Comparison of ENCODE assay signal across 7 mouse cellular contexts in genomic region chr16:38073859-38074631, GRCm38 (mm10). TPM values are rescaled to one million over a fixed set of nuclear protein-coding genes. Genes with fewer than 3 reads are reported as not detected.
DNase-seq lines count a peak whose midpoint lies in the region; ATAC-seq and TF ChIP-seq lines count a peak whose summit lies in the region.
"Not testable (repeated sequence)": the region's sequence is repeated elsewhere in the genome, so short reads cannot be mapped to it uniquely, and the experiment has no call there.

No protein-coding gene starts in this region.

- H3K9ac ChIP-seq in forebrain, embryonic 14.5 days (ENCODE audit: low read length); hindbrain, embryonic 15.5 days; lung, embryonic 14.5 days; midbrain, embryonic 15.5 days: not testable (repeated sequence)

- ATAC-seq in forebrain, embryonic 14.5 days = peak; percentile 91
- peak; percentile 34; the same call in 1 of the 2 replicates for ATAC-seq in hindbrain, embryonic 15.5 days (ENCODE audit: low FRiP score, low read depth)
- ATAC-seq in lung, embryonic 14.5 days (ENCODE audit: insufficient read depth) = not testable (repeated sequence)
- peak; percentile 50; the same call in 1 of the 2 replicates for ATAC-seq in midbrain, embryonic 15.5 days (replicated peaks)

- not testable (repeated sequence) for H3K4me1 ChIP-seq in forebrain, embryonic 14.5 days (ENCODE audit: control insufficient read depth, insufficient read depth, low read length); hindbrain, embryonic 15.5 days (replicated peaks); lung, embryonic 14.5 days (ENCODE audit: insufficient read depth); midbrain, embryonic 15.5 days

- H3K27ac ChIP-seq in forebrain, embryonic 14.5 days (ENCODE audit: low read depth, low read length) = 0 out of 2 replicates have a peak overlapping the region, but pooled peaks have one; percentile 18
- H3K27ac ChIP-seq in hindbrain, embryonic 15.5 days (replicated peaks); lung, embryonic 14.5 days (ENCODE audit: low read depth); midbrain, embryonic 15.5 days: not testable (repeated sequence)

- not testable (repeated sequence) for H3K4me2 ChIP-seq in forebrain, embryonic 14.5 days (ENCODE audit: low read length); hindbrain, embryonic 15.5 days; lung, embryonic 14.5 days; midbrain, embryonic 15.5 days

- H3K4me3 ChIP-seq in forebrain, embryonic 14.5 days (ENCODE audit: low read depth, low read length); hindbrain, embryonic 15.5 days; lung, embryonic 14.5 days (ENCODE audit: low read depth, low read length); midbrain, embryonic 15.5 days: not testable (repeated sequence)

- peaks cover 14% of the 10 kb centered on the region for H3K9me3 ChIP-seq in forebrain, embryonic 14.5 days (replicated peaks; ENCODE audit: control insufficient read depth, low read length)
- H3K9me3 ChIP-seq in hindbrain, embryonic 15.5 days; lung, embryonic 14.5 days (ENCODE audit: low read depth, low read length); midbrain, embryonic 15.5 days: not testable (repeated sequence)

- not testable (repeated sequence) for TF ChIP-seq CTCF in lung, embryonic 14.5 days (IDR thresholded peaks at IDR 0.05; ENCODE audit: low read depth)

- WGBS in forebrain, embryonic 14.5 days = 50% methylated on average over 1 of the region's 5 CpGs
- 85% methylated on average over 1 of the region's 5 CpGs for WGBS in hindbrain, embryonic 15.5 days
- WGBS in lung, embryonic 14.5 days = 95% methylated on average over 1 of the region's 5 CpGs
- WGBS in midbrain, embryonic 15.5 days = 77% methylated on average over 1 of the region's 5 CpGs

- not testable (repeated sequence) for H3K27me3 ChIP-seq in forebrain, embryonic 14.5 days (replicated peaks; ENCODE audit: control insufficient read depth, insufficient read depth, low read length); hindbrain, embryonic 15.5 days; lung, embryonic 14.5 days (ENCODE audit: insufficient read depth, low read length); midbrain, embryonic 15.5 days (replicated peaks)

- DNase-seq in NIH3T3 (ENCODE audit: low read depth) = peak; percentile 4
- DNase-seq in brain, adult 2 months (ENCODE audit: low read depth, low spot score) = peak; percentile 42
- DNase-seq in forebrain, embryonic 14.5 days (ENCODE audit: low spot score) = peak; percentile 89
- DNase-seq in kidney, adult 8-10 months = peak; percentile 29 to 77
- peak; percentile 11 for DNase-seq in lung, embryonic 14.5 days

- not testable (repeated sequence) for H3K36me3 ChIP-seq in forebrain, embryonic 14.5 days (ENCODE audit: control insufficient read depth, insufficient read depth, low read length); hindbrain, embryonic 15.5 days; lung, embryonic 14.5 days (ENCODE audit: insufficient read depth); midbrain, embryonic 15.5 days (replicated peaks)

RNA-seq across cellular contexts. Expression of gene Gsk3b, which starts 14.8 kb away (rescaled TPM):
- 130 and 156 TPM in 2 replicates for polyA plus RNA-seq in forebrain, embryonic 14.5 days (2014; fragmentation: Nextera tagmentation; extraction: Ambion mirVana)
- polyA plus RNA-seq in hindbrain, embryonic 15.5 days (2015; fragmentation: Nextera tagmentation; extraction: Ambion mirVana) = 146 and 151 TPM in 2 replicates
- 62.6 and 63.0 TPM in 2 replicates for polyA plus RNA-seq in lung, embryonic 14.5 days (2014; fragmentation: Nextera tagmentation; extraction: Ambion mirVana)
- 164 and 167 TPM in 2 replicates for polyA plus RNA-seq in midbrain, embryonic 15.5 days (2015; fragmentation: Nextera tagmentation; extraction: Ambion mirVana)

Comparison
In these comparisons a context has a peak if more than half of its experiments do, and no peak if none do; other contexts are left out.
1. DNase-seq: peak in every context shown above with its lines; median percentile 89 in forebrain, embryonic 14.5 days; 53 in kidney, adult 8-10 months; 42 in brain, adult 2 months; 11 in lung, embryonic 14.5 days; 4 in NIH3T3.